Mouse (Mus musculus): ENCODE results near the gene 1700092M07Rik. TPM values are rescaled to one million over a fixed set of nuclear protein-coding genes. Genes with fewer than 3 reads are reported as not detected.
A peak's percentile ranks its signal among the peaks of the same experiment; 100 is the strongest.

Gene 1700092M07Rik
- polyA plus RNA-seq, 1 experiment from 2014 or later = 2.8 TPM

DNA sequence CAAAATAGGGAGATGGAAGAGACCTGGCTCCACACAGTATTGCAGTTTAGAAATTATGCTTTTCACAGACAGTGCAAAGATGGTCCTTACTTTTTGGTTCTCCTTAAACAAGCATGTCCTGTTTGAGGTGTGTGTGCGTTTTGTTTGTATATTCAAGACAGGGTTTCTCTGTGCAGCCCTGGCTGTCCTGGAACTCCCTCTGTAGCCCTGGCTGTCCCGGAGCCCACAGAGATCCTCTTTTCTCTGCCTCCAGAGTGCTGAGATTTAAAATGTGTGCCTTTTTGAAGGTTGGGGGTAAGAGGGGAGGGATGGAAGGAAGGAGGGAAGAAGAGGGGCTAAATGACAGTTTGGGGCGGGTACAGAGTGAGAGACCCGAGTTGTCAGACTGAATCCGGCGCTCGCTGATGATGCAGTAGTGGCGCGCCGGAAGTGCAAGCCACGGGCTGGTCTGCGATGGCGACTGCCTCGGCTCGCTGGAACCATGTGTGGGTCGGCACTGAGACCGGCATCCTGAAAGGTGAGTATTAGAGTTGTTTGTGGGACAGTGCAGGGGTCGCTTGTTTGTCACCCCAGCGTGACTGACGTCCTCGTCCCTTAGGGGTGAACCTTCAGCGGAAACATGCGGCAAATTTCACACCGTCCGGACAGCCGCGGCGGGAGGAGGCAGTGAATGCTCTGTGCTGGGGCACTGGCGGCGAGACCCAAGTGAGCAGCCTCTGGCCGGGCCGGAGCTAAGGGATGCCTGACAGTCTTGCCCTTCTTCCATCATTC, 4.9 kb upstream of the 1700092M07Rik start, which contains the start of gene Wdr74:
Gene Wdr74 (plus strand): TSS at position 439 of the 771 bp plus-strand sequence.
- Histone ChIP-seq H3K4me2 (peak within 1 kb of the TSS; percentile 93), H3K4me3 (replicated peaks) (peak within 1 kb of the TSS; percentile 85), H3K27ac (peak within 1 kb of the TSS; percentile 62), H3K9ac (peak within 1 kb of the TSS; percentile 78), H3K27me3 (no peaks in the 10 kb centered on the region), H3K4me1 (peaks cover 14% of the 10 kb centered on the region), H3K36me3 (replicated peaks) (peaks cover 30% of the 10 kb centered on the region), H3K9me3 (no peaks in the 10 kb centered on the region)
- WGBS = under 1% methylated on average over 32 of the region's 32 CpGs
- ATAC-seq (ENCODE audit: low FRiP score) = peak; percentile 95

- Histone ChIP-seq H3K4me2 (peak overlapping the region; percentile 93), H3K9ac (peak overlapping the region; percentile 78), H3K36me3 (replicated peaks) (peaks cover 33% of the 10 kb centered on the region), H3K27me3 (no peaks in the 10 kb centered on the region), H3K9me3 (no peaks in the 10 kb centered on the region), H3K27ac (peak overlapping the region; percentile 53; the same call in 1 of the 2 replicates), H3K4me1 (peaks cover 19% of the 10 kb centered on the region), H3K4me3 (replicated peaks) (peak overlapping the region; percentile 85)
- ATAC-seq (ENCODE audit: low FRiP score) = no peak; the same call in 1 of the 2 replicates
- WGBS = 2% methylated on average over 11 of the region's 11 CpGs
Observed at GRCm38 (mm10) chr19:8736160-8736467, 4.4 kb upstream of the 1700092M07Rik start.

DNA sequence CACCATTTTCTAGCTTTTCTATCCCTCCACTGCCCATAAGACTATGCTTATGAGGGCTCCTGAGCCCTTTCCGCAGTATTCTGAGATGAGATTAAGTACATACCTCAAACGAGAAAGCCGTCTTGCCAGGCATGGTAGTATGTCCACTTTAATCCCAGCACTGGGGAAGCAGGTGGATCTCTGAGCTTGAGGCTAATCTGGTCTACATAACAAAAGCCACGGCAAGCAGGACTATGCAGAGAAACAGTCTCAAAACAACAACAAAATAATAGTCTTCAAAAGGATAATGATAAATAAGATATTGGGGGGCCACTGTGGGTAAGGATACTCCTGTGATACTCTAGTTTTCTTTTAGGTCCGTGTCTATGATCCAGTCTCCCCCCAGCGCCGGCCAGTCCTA, 1.6 kb upstream of the 1700092M07Rik start:
- no peak overlapping the region for H3K4me2 ChIP-seq
- no peak overlapping the region for H3K9ac ChIP-seq
- no peaks in the 10 kb centered on the region for H3K27me3 ChIP-seq
- 91% methylated on average over 7 of the region's 7 CpGs for WGBS
- H3K4me3 ChIP-seq (replicated peaks) = no peak overlapping the region
- no peaks in the 10 kb centered on the region for H3K9me3 ChIP-seq
- H3K27ac ChIP-seq = no peak overlapping the region
- H3K36me3 ChIP-seq (replicated peaks) = peaks cover 47% of the 10 kb centered on the region
- H3K4me1 ChIP-seq = peaks cover 33% of the 10 kb centered on the region
- ATAC-seq (ENCODE audit: low FRiP score) = no peak

- no peak for ATAC-seq (ENCODE audit: low FRiP score)
- H3K4me1 ChIP-seq = peaks cover 33% of the 10 kb centered on the region
- H3K4me2 ChIP-seq = no peak overlapping the region
- H3K27ac ChIP-seq = no peak overlapping the region
- H3K27me3 ChIP-seq = no peaks in the 10 kb centered on the region
- H3K4me3 ChIP-seq (replicated peaks) = no peak overlapping the region
- no peaks in the 10 kb centered on the region for H3K9me3 ChIP-seq
- H3K9ac ChIP-seq = no peak overlapping the region
- peaks cover 52% of the 10 kb centered on the region for H3K36me3 ChIP-seq (replicated peaks)
- 92% methylated on average over 6 of the region's 6 CpGs for WGBS
Observed at GRCm38 (mm10) chr19:8739646-8740045, 872 bp upstream of the 1700092M07Rik start.

GRCm38 (mm10) chr19:8741243-8741869, 838 bp downstream of the 1700092M07Rik start, which contains the start of gene Stx5a:
Stx5a (plus strand) TSS chr19:8741413.
- peak within 1 kb of the TSS; percentile 90 for H3K27ac ChIP-seq
- peak within 1 kb of the TSS; percentile 79 for H3K4me3 ChIP-seq (replicated peaks)
- ATAC-seq (ENCODE audit: low FRiP score) = peak; percentile 98
- under 1% methylated on average over 36 of the region's 36 CpGs for WGBS
- H3K27me3 ChIP-seq = no peaks in the 10 kb centered on the region
- peaks cover 30% of the 10 kb centered on the region for H3K4me1 ChIP-seq
- H3K4me2 ChIP-seq = peak within 1 kb of the TSS; percentile 92
- peak within 1 kb of the TSS; percentile 88 for H3K9ac ChIP-seq
- H3K36me3 ChIP-seq (replicated peaks) = peaks cover 69% of the 10 kb centered on the region
- H3K9me3 ChIP-seq = no peaks in the 10 kb centered on the region

DNA sequence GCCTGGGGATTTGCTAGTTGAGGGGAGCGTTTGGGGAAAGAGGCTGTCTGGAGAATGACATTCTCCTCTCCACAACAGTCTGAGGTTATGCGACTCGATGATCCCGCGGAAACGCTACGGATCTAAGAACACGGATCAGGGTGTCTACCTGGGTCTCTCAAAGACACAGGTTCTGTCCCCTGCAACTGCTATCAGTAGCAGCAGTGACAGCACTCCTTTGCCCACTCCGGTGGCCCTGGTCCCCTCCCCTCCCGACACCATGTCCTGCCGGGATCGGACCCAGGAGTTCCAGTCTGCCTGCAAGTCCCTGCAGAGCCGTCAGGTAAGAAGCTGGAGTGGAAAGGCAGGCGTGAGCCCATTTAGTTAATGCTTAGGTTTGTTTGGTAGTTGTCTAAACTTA, 1.7 kb downstream of the 1700092M07Rik start:
- Histone ChIP-seq H3K9ac (peak overlapping the region; percentile 88), H3K27me3 (no peaks in the 10 kb centered on the region), H3K4me2 (peak overlapping the region; percentile 92), H3K9me3 (no peaks in the 10 kb centered on the region), H3K4me1 (peaks cover 25% of the 10 kb centered on the region), H3K36me3 (replicated peaks) (peaks cover 77% of the 10 kb centered on the region), H3K4me3 (replicated peaks) (peak overlapping the region; percentile 79), H3K27ac (peak overlapping the region; percentile 59)
- no peak for ATAC-seq (ENCODE audit: low FRiP score)
- 18% methylated on average over 14 of the region's 14 CpGs for WGBS

DNA sequence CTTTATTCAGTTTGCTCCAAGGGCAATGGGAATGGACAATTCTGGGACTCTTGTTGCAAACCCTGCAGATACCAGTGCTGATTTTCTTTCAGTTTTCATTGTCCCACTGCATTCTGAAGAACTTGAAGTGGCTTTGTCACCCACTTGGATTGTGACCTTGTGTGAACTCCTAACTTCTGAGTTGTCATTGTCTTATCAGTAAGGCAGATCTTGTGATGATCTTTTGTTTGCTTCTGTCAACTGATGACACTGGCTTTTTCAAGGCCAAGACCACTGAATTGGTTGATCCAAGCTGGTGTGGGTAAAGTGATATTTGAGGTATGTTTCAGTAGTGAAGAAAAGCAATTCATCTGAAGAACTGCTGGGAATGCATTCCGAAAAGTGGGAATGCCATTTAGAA, 4.9 kb downstream of the 1700092M07Rik start:
- no peaks in the 10 kb centered on the region for H3K27me3 ChIP-seq
- WGBS = 100% methylated on average over 1 of the region's 1 CpGs
- no peak overlapping the region for H3K9ac ChIP-seq
- peaks cover 21% of the 10 kb centered on the region for H3K4me1 ChIP-seq
- H3K4me2 ChIP-seq = no peak overlapping the region
- H3K36me3 ChIP-seq (replicated peaks) = peaks cover 81% of the 10 kb centered on the region
- no peak for ATAC-seq (ENCODE audit: low FRiP score)
- H3K27ac ChIP-seq = no peak overlapping the region
- no peak overlapping the region for H3K4me3 ChIP-seq (replicated peaks)
- H3K9me3 ChIP-seq = no peaks in the 10 kb centered on the region

GRCm38 (mm10) chr19:8747368-8747767, 6.8 kb downstream of the 1700092M07Rik start:
- 63% methylated on average over 2 of the region's 2 CpGs for WGBS

GRCm38 (mm10) chr19:8755652-8756051, 15.1 kb downstream of the 1700092M07Rik start:
- H3K4me2 ChIP-seq = peak overlapping the region; percentile 68; the same call in 1 of the 2 replicates

More at GRCm38 (mm10) chr19:8747368-8747767, 6.8 kb downstream of the 1700092M07Rik start:
- Histone ChIP-seq H3K9ac (no peak overlapping the region), H3K4me2 (no peak overlapping the region), H3K27ac (no peak overlapping the region), H3K36me3 (replicated peaks) (peaks cover 95% of the 10 kb centered on the region), H3K4me1 (peaks cover 10% of the 10 kb centered on the region), H3K4me3 (replicated peaks) (no peak overlapping the region), H3K27me3 (no peaks in the 10 kb centered on the region), H3K9me3 (no peaks in the 10 kb centered on the region)
- ATAC-seq (ENCODE audit: low FRiP score) = no peak

GRCm38 (mm10) chr19:8756635-8757387, 16.3 kb downstream of the 1700092M07Rik start, which contains the start of gene Nxf1:
Nxf1 (plus strand) TSS chr19:8757073.
- Histone ChIP-seq H3K4me2 (peak within 1 kb of the TSS; percentile 68), H3K27me3 (no peaks in the 10 kb centered on the region), H3K4me3 (replicated peaks) (peak within 1 kb of the TSS; percentile 83), H3K9ac (peak within 1 kb of the TSS; percentile 96), H3K36me3 (replicated peaks) (peaks cover 25% of the 10 kb centered on the region), H3K4me1 (peaks cover 25% of the 10 kb centered on the region), H3K27ac (peak within 1 kb of the TSS; percentile 88), H3K9me3 (no peaks in the 10 kb centered on the region)
- whole genome bisulfite sequencing = under 1% methylated on average over 72 of the region's 75 CpGs
- ATAC-seq (ENCODE audit: low FRiP score) = peak; percentile 96

More at GRCm38 (mm10) chr19:8755652-8756051, 15.1 kb downstream of the 1700092M07Rik start:
- no peak for ATAC-seq (ENCODE audit: low FRiP score)
- Histone ChIP-seq H3K9ac (no peak overlapping the region), H3K27ac (no peak overlapping the region), H3K4me3 (replicated peaks) (no peak overlapping the region), H3K36me3 (replicated peaks) (peaks cover 35% of the 10 kb centered on the region), H3K27me3 (no peaks in the 10 kb centered on the region), H3K9me3 (no peaks in the 10 kb centered on the region), H3K4me1 (peaks cover 25% of the 10 kb centered on the region)
- WGBS = 85% methylated on average over 3 of the region's 3 CpGs

DNA sequence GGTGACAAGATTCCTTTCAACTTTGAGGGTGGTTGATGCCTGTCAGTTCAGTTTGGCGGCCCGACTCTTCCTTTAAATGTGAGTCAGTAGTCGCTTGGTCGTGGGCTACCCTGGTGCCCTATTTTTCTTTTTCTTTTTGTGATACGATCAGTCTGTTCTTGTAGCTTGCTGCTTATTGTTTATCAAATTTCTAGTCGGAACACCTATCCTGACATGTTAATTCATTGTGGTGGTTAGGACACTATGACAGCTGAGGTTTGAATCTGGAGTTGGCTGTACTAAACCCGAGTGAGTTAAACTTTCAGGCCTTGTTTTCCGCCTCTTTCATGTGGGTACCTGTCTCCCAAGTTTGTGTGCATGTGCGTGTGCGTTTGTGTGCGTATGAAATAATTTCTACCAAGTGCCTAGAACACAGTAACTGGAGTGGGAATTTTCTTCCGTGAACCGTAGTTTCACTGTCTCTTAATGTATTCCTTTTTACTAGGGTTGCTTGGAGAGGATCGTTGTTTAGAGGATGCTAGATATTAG, 17.0 kb downstream of the 1700092M07Rik start:
- Histone ChIP-seq H3K9me3 (no peaks in the 10 kb centered on the region), H3K4me2 (peak overlapping the region; percentile 68), H3K36me3 (replicated peaks) (peaks cover 22% of the 10 kb centered on the region), H3K27me3 (no peaks in the 10 kb centered on the region), H3K9ac (peak overlapping the region; percentile 96), H3K4me3 (replicated peaks) (peak overlapping the region; percentile 83), H3K27ac (peak overlapping the region; percentile 88), H3K4me1 (peaks cover 25% of the 10 kb centered on the region)
- no peak for ATAC-seq (ENCODE audit: low FRiP score)
- 8% methylated on average over 14 of the region's 14 CpGs for WGBS

DNA sequence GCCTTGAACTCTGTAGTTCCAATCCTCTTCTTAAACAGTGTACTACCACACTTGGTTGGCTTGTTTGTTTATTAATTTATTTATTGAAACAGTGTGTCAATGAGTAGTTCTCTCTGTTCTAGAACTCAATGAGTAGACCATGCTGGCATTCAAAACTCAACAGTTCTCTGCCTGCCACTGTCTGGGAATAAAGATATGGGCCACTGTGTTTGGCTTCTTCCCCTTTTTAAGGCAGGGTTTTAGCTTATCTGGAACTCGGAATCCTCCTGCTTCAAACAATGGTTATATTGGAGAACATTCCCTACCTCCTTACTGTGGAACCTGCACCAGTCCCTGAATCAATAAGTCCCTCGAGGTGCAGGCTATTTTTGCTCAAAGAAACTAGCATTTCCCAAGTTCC, 18.4 kb downstream of the 1700092M07Rik start:
- ATAC-seq (ENCODE audit: low FRiP score) = no peak
- Histone ChIP-seq H3K4me2 (no peak overlapping the region), H3K4me3 (replicated peaks) (no peak overlapping the region)

More for the DNA sequence above, 18.4 kb downstream of the 1700092M07Rik start:
- Histone ChIP-seq H3K9ac (no peak overlapping the region), H3K27me3 (no peaks in the 10 kb centered on the region), H3K27ac (no peak overlapping the region), H3K4me1 (peaks cover 25% of the 10 kb centered on the region), H3K9me3 (no peaks in the 10 kb centered on the region), H3K36me3 (replicated peaks) (peaks cover 33% of the 10 kb centered on the region)
- WGBS = 93% methylated on average over 2 of the region's 2 CpGs
